Mouse (Mus musculus) neural tube, embryonic 14.5 days (tissue): Measurements from ENCODE around the gene Nmnat3. TPM values are rescaled to one million over a fixed set of nuclear protein-coding genes. Genes with fewer than 3 reads are reported as not detected.
"Not testable (repeated sequence)": the region's sequence is repeated elsewhere in the genome, so short reads cannot be mapped to it uniquely, and the experiment has no call there.

Experiments
- ATAC-seq: fragments of 200-750 bp; cut with Nextera tagmentation; 2 replicates; pipeline ENCODE4 v1.8.0; 2017; ENCODE audit warnings: low read depth, mild to moderate bottlenecking, moderate TSS enrichment, moderate library complexity
- H3K27ac ChIP-seq: fragments of 300-500 bp; sonication (generic); 2 replicates; pipeline ENCODE4 v1.5.1; 2014; ENCODE audit warnings: low read depth, mild to moderate bottlenecking, control low read depth, low read length, moderate library complexity, mixed read lengths
- H3K27me3 ChIP-seq: fragments of 300-500 bp; sonication (generic); 2 replicates; pipeline ENCODE4 v1.6.1; 2014; ENCODE audit warnings: low read length; ENCODE audit not compliant: control insufficient read depth, insufficient read depth
- H3K36me3 ChIP-seq: fragments of 300-500 bp; sonication (generic); 2 replicates; pipeline ENCODE4 v1.6.1; 2014; ENCODE audit warnings: low read length, mixed read lengths; ENCODE audit not compliant: control insufficient read depth, insufficient read depth
- H3K4me1 ChIP-seq: fragments of 300-500 bp; sonication (generic); 2 replicates; pipeline ENCODE4 v1.6.1; 2014; ENCODE audit warnings: low read length; ENCODE audit not compliant: control insufficient read depth, insufficient read depth
- H3K4me2 ChIP-seq: fragments of 300-500 bp; sonication (generic); 2 replicates; pipeline ENCODE4 v1.6.1; 2014; ENCODE audit warnings: mild to moderate bottlenecking, low read depth, low read length, control low read depth
- H3K4me3 ChIP-seq: fragments of 300-500 bp; sonication (generic); 2 replicates; pipeline ENCODE4 v1.5.1; 2014; ENCODE audit warnings: low read depth, low read length, control low read depth, mixed read lengths
- H3K9ac ChIP-seq: fragments of 300-500 bp; sonication (generic); replicated peaks from 2 replicates; pipeline ENCODE4 v1.6.1; 2014; ENCODE audit warnings: low read depth, mild to moderate bottlenecking, control low read depth, low read length, mixed read lengths
- H3K9me3 ChIP-seq: fragments of 300-500 bp; sonication (generic); 2 replicates; pipeline ENCODE4 v1.6.1; 2016; ENCODE audit warnings: low read length; ENCODE audit not compliant: control insufficient read depth
- WGBS: fragments of 180-500 bp; shearing (Covaris S2); extraction: QIAGEN DNeasy Blood & Tissue Kit; methylation state at CpG from one replicate; pipeline ENCODE4 v1.1.7; 2014; 5-methylcytosine and 5-hydroxymethylcytosine counted together
- polyA plus RNA-seq: library from polyadenylated mRNA; unstranded; fragments of >200 nt; fragmentation: Nextera tagmentation; extraction: Ambion mirVana; gene quantifications from 2 replicates; pipeline ENCODE4 v1.2.1, GENCODE M21; 2014

Gene Nmnat3
- polyA plus RNA-seq, result 1.5 and 1.6 TPM in 2 replicates

GRCm38 (mm10) chr9:98287135-98287534, at the start of gene Nmnat3:
TSS of gene Nmnat3 (plus strand) at chr9:98287435.
- not testable (repeated sequence) for ATAC-seq, H3K4me1 ChIP-seq, H3K9me3 ChIP-seq, H3K27ac ChIP-seq, H3K4me2 ChIP-seq, H3K4me3 ChIP-seq, H3K36me3 ChIP-seq, H3K9ac ChIP-seq, H3K27me3 ChIP-seq
- 82% methylated on average over 6 of the region's 6 CpGs for WGBS

- Histone ChIP-seq H3K36me3 (no peaks in the 10 kb centered on the region), H3K4me3 (no peak overlapping the region), H3K4me2 (no peak overlapping the region), H3K9me3 (no peaks in the 10 kb centered on the region), H3K27me3 (no peaks in the 10 kb centered on the region), H3K9ac (no peak overlapping the region), H3K4me1 (no peaks in the 10 kb centered on the region), H3K27ac (no peak overlapping the region)
- ATAC-seq, result no peak
- 80% methylated on average over 2 of the region's 2 CpGs for WGBS
Measured at GRCm38 (mm10) chr9:98243481-98243880, 43.8 kb upstream of the Nmnat3 start.

- Histone ChIP-seq H3K4me2 (no peak overlapping the region), H3K27me3 (no peaks in the 10 kb centered on the region), H3K9me3 (no peaks in the 10 kb centered on the region), H3K4me1 (no peaks in the 10 kb centered on the region), H3K4me3 (no peak overlapping the region), H3K9ac (no peak overlapping the region), H3K27ac (no peak overlapping the region), H3K36me3 (no peaks in the 10 kb centered on the region)
- WGBS, result 42% methylated on average over 2 of the region's 2 CpGs
- peak; percentile 78 for ATAC-seq
Measured at GRCm38 (mm10) chr9:98244223-98244622, 43.0 kb upstream of the Nmnat3 start.

- Histone ChIP-seq H3K9ac (no peak overlapping the region), H3K9me3 (no peaks in the 10 kb centered on the region), H3K4me1 (no peaks in the 10 kb centered on the region), H3K36me3 (no peaks in the 10 kb centered on the region), H3K4me3 (no peak overlapping the region), H3K4me2 (no peak overlapping the region), H3K27ac (no peak overlapping the region), H3K27me3 (no peaks in the 10 kb centered on the region)
- no peak for ATAC-seq
- 90% methylated on average over 2 of the region's 2 CpGs for WGBS
Measured at GRCm38 (mm10) chr9:98245226-98245625, 42.0 kb upstream of the Nmnat3 start.

DNA sequence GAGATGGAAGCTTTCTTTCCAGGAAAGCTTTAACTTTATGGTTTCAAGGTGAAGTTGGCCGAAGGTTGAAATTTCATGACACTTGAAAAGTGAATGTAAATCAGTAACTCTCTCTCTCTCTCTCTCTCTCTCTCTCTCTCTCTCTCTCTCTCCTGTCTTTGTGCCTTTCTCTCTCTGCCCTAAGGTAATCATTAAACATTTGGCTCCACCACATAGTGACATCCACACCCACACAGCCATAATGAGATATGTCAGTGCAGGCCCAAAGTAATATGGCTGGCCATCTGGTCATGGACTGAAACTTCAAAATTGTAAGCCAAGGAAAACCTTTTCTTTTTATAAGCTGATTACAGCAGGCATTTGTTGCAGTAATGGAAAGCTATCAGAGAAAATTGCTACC, 40.9 kb upstream of the Nmnat3 start:
- Histone ChIP-seq H3K9me3 (no peaks in the 10 kb centered on the region), H3K4me1 (no peaks in the 10 kb centered on the region), H3K4me3 (no peak overlapping the region), H3K27me3 (no peaks in the 10 kb centered on the region), H3K27ac (no peak overlapping the region), H3K9ac (no peak overlapping the region), H3K36me3 (no peaks in the 10 kb centered on the region), H3K4me2 (no peak overlapping the region)
- 77% methylated on average over 1 of the region's 1 CpGs for WGBS
- ATAC-seq, result no peak

DNA sequence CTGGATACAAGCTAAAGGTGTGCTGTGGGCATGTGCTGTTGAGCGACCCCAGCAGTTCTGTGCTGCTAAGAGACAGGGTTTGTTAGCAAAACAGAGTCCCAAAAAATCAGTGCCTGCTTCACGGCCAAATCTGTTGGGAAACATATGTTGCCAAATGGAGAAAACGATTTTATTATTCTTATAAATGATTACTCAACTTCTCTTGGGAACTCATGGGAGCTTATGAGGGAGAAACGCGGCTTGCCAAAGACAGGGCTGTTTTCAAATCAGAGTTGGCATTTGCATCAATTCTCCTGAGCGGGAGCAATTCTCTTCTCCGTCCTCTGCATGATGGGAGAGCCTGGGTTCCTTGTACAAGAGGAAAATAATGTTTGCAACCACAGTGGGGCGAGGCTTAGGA, 27.0 kb upstream of the Nmnat3 start:
- Histone ChIP-seq H3K27ac (no peak overlapping the region), H3K4me2 (no peak overlapping the region), H3K9ac (no peak overlapping the region), H3K9me3 (no peaks in the 10 kb centered on the region), H3K4me1 (no peaks in the 10 kb centered on the region), H3K36me3 (no peaks in the 10 kb centered on the region), H3K27me3 (no peaks in the 10 kb centered on the region), H3K4me3 (no peak overlapping the region)
- WGBS, result 81% methylated on average over 8 of the region's 8 CpGs
- no peak for ATAC-seq

DNA sequence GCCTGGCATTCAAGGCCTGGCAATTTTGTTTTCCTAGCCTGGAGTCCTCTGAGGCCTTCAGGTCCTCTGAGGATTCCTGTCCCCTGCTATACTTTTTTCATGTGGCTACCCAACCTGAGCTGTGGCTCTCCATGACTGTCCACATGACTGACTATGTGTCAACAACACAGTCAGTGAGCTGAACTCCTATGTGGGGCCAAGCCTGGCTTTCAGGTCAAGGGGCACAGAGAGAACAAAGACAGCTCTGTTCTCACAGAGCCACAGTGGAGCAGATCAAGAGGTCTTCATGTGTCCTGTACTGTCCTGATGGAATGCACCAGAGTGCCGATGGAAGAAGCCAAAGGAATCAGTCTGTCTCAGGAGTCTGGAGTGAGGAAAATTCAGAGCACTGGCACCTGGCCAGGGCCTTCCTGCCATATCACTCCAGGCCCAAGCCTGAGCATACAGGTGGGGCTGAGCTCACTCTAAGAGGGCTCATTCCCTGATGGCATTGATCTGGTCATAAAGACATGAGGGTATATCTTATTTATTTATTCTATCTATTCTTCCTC, 25.7 kb upstream of the Nmnat3 start:
- 46% methylated on average over 1 of the region's 1 CpGs for WGBS
- H3K36me3 ChIP-seq, result no peaks in the 10 kb centered on the region
- no peak for ATAC-seq

DNA sequence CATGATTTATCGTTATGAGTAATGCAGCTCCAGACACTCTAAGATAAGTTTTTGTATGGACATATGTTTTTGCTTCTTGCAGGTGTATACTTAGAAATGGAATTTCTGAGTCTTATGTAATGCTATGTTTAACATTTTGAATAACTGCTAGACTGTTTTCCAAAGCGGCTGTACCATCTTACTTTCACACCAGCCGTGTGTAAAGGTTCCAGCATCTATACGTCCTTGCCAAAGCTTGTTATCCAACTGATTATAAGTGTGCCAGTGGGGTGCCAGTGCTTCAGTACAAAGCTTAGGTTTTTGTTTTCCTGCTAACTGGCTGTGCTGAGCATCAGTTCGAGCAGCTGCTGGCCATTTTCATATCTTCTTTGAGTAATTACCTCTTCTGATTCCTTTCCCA, 22.3 kb upstream of the Nmnat3 start:
- 76% methylated on average over 5 of the region's 5 CpGs for WGBS
- Histone ChIP-seq H3K27me3 (no peaks in the 10 kb centered on the region), H3K9ac (no peak overlapping the region), H3K36me3 (no peaks in the 10 kb centered on the region), H3K4me1 (no peaks in the 10 kb centered on the region), H3K4me2 (no peak overlapping the region), H3K27ac (no peak overlapping the region), H3K4me3 (no peak overlapping the region), H3K9me3 (no peaks in the 10 kb centered on the region)
- ATAC-seq, result no peak

More for the DNA sequence above, 25.7 kb upstream of the Nmnat3 start:
- H3K9me3 ChIP-seq, result no peaks in the 10 kb centered on the region
- no peak overlapping the region for H3K4me3 ChIP-seq
- H3K9ac ChIP-seq, result no peak overlapping the region
- no peak overlapping the region for H3K4me2 ChIP-seq
- no peaks in the 10 kb centered on the region for H3K4me1 ChIP-seq
- H3K27me3 ChIP-seq, result no peaks in the 10 kb centered on the region
- no peak overlapping the region for H3K27ac ChIP-seq

DNA sequence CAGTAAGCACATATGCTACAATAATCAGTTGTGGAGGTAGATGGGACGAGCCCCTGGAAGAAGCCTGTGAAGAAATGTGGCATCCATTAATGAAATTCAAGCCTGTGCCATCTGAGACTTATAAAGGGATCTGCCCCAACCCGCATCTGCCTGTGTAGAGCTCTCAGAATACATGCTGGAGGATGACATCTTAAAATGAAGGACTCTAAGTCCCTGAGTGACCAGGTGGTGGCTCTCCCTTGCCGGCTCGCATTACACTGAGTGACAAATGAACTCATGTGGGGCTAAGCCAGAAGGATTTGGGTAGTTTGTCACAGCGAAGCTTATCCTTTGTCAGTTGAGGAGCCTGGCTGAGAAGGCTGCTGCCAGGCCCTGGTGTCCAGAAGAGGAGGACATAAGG, 14.5 kb upstream of the Nmnat3 start:
- Histone ChIP-seq H3K27me3 (no peaks in the 10 kb centered on the region), H3K9me3 (no peaks in the 10 kb centered on the region), H3K36me3 (no peaks in the 10 kb centered on the region), H3K4me2 (no peak overlapping the region), H3K27ac (no peak overlapping the region), H3K9ac (no peak overlapping the region), H3K4me1 (no peaks in the 10 kb centered on the region), H3K4me3 (no peak overlapping the region)
- 70% methylated on average over 5 of the region's 5 CpGs for WGBS
- ATAC-seq, result no peak
